Mouse (Mus musculus): ENCODE measurements around the gene Pidd1. TPM values are rescaled to one million over a fixed set of nuclear protein-coding genes. Genes with fewer than 3 reads are reported as not detected.

Pidd1 gene
- polyA plus RNA-seq, 1 experiment, result 13.0 TPM

DNA sequence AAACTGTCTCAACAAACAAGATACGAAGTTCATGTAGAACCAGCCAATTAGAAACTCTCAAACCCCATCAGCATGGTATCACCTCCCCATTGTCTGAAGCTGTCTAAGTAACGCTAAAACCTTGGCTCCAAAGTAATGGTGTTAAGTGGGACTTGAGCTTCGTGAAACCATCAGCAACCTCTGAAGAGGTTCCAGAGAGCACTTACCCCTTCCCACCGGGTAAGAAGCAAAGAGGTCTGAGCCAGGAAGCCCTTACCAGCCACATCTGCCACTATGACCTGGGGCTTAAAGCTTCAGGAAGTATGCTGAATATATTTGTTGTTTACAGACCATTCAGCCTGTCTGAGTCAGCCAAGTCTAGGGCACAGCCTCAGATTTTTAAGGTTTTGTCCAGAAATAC is 38.4 kb downstream of the Pidd1 start:
- Histone ChIP-seq H3K4me1 (peaks cover 40% of the 10 kb centered on the region), H3K27me3 (replicated peaks) (no peaks in the 10 kb centered on the region), H3K36me3 (replicated peaks; ENCODE audit: low read length) (peaks cover 82% of the 10 kb centered on the region), H3K4me3 (replicated peaks) (no peak overlapping the region), H3K9me3 (no peaks in the 10 kb centered on the region)
- no peak for TF ChIP-seq FLI1 (IDR thresholded peaks at IDR 0.05; ENCODE audit: low read length)
- TF ChIP-seq GATA1 (IDR thresholded peaks at IDR 0.05; ENCODE audit: borderline replicate concordance, low read length), result no peak

- Histone ChIP-seq H3K36me3 (replicated peaks; ENCODE audit: low read length) (peaks cover 82% of the 10 kb centered on the region), H3K27me3 (replicated peaks) (no peaks in the 10 kb centered on the region), H3K9me3 (no peaks in the 10 kb centered on the region), H3K4me1 (peaks cover 26% of the 10 kb centered on the region), H3K4me3 (replicated peaks) (peak overlapping the region; percentile 42)
- TF ChIP-seq GATA1 (IDR thresholded peaks at IDR 0.05; ENCODE audit: borderline replicate concordance, low read length) (no peak), FLI1 (IDR thresholded peaks at IDR 0.05; ENCODE audit: low read length) (no peak)
These were observed 40.5 kb downstream of the Pidd1 start for GRCm38 (mm10) chr7:141403305-141403704.

DNA sequence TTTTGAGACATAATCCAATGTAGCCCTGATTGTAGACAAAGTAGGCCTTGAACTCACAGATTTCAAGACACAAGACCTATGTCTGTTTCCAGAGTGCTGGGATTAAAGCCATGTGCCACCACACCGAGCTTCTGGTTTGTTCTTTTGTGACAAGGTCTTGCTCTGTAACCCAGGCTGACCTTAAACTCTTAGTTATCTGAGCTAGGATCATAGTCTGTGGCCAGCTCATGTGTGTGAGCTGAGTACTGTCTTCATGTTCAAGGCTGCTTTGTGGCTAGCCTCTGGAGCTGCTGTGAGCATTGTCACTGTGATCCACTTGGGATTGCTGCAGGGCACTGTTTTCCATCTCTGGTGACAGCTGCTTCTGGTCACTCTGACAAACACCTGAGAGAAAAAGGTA is 48.5 kb downstream of the Pidd1 start:
- Histone ChIP-seq H3K4me3 (replicated peaks) (peak overlapping the region; percentile 67), H3K4me1 (peaks cover 63% of the 10 kb centered on the region), H3K36me3 (replicated peaks; ENCODE audit: low read length) (peaks cover 50% of the 10 kb centered on the region)

DNA sequence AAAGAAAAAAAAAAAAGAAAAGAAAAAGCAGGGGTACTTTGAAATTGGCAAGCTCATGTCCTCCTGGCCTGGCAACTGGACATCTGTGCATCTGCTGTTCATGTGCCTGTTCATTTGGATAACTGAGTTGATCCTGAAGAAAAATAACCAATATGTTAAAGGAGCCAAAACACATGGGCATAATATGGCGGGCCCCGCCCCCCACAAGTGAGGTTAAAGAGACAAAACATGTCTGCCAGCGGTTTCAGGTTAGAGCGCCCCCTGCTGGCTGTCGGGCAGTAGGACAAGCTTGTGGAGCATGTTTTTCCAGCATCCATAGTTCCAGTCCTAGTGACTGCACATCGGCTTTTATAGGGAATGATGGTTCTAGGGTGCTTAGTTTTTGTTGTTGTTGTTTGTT is 49.1 kb downstream of the Pidd1 start:
- H3K27me3 ChIP-seq (replicated peaks), result no peaks in the 10 kb centered on the region
- H3K9me3 ChIP-seq, result no peaks in the 10 kb centered on the region
- H3K4me1 ChIP-seq, result peaks cover 68% of the 10 kb centered on the region
- peak overlapping the region; percentile 77 for H3K4me3 ChIP-seq (replicated peaks)
- no peak for TF ChIP-seq FLI1 (IDR thresholded peaks at IDR 0.05; ENCODE audit: low read length)
- no peak for TF ChIP-seq GATA1 (IDR thresholded peaks at IDR 0.05; ENCODE audit: borderline replicate concordance, low read length)
- peaks cover 45% of the 10 kb centered on the region for H3K36me3 ChIP-seq (replicated peaks; ENCODE audit: low read length)

More for the DNA sequence above, 48.5 kb downstream of the Pidd1 start:
- no peak for TF ChIP-seq FLI1 (IDR thresholded peaks at IDR 0.05; ENCODE audit: low read length)
- no peak for TF ChIP-seq GATA1 (IDR thresholded peaks at IDR 0.05; ENCODE audit: borderline replicate concordance, low read length)
- H3K27me3 ChIP-seq (replicated peaks), result no peaks in the 10 kb centered on the region
- no peaks in the 10 kb centered on the region for H3K9me3 ChIP-seq

DNA sequence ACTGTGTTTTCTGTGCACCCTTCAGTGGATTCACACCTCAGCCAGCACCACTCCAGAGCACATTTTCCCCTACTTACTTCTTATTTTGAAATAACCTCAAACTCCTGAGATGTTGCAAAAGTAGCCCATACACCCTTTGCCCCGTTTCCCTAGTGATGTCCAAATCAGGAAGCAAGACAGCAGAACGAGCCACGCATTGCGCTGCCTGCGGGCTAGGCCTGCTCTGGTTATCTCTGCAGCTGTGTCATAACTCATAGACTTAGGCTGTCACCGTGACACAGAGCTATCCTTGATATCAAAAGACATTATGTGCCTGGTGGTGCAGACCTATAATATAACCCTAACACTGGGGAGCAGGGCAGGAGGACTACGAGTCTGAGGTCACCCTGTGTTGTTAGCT is 49.7 kb downstream of the Pidd1 start:
- Histone ChIP-seq H3K9me3 (no peaks in the 10 kb centered on the region), H3K36me3 (replicated peaks; ENCODE audit: low read length) (peaks cover 39% of the 10 kb centered on the region), H3K4me3 (replicated peaks) (peak overlapping the region; percentile 85), H3K4me1 (peaks cover 74% of the 10 kb centered on the region), H3K27me3 (replicated peaks) (no peaks in the 10 kb centered on the region)
- TF ChIP-seq FLI1 (IDR thresholded peaks at IDR 0.05; ENCODE audit: low read length) (no peak), GATA1 (IDR thresholded peaks at IDR 0.05; ENCODE audit: borderline replicate concordance, low read length) (peak; percentile 89)

- Histone ChIP-seq H3K36me3 (replicated peaks; ENCODE audit: low read length) (peaks cover 24% of the 10 kb centered on the region), H3K9me3 (no peaks in the 10 kb centered on the region), H3K4me1 (peaks cover 82% of the 10 kb centered on the region), H3K4me3 (replicated peaks) (peak overlapping the region; percentile 98), H3K27me3 (replicated peaks) (no peaks in the 10 kb centered on the region)
- TF ChIP-seq FLI1 (IDR thresholded peaks at IDR 0.05; ENCODE audit: low read length) (no peak), GATA1 (IDR thresholded peaks at IDR 0.05; ENCODE audit: borderline replicate concordance, low read length) (peak; percentile 85; the same call in 2 of the 3 replicates)
These were observed 51.1 kb downstream of the Pidd1 start for GRCm38 (mm10) chr7:141392552-141393222.

GRCm38 (mm10) chr7:141391625-141392551 is 51.9 kb downstream of the Pidd1 start, which contains the start of gene Taldo1:
Taldo1 (plus strand) TSS chr7:141392199.
- H3K4me1 ChIP-seq, result peaks cover 89% of the 10 kb centered on the region
- no peak for TF ChIP-seq GATA1 (IDR thresholded peaks at IDR 0.05; ENCODE audit: borderline replicate concordance, low read length)
- TF ChIP-seq FLI1 (IDR thresholded peaks at IDR 0.05; ENCODE audit: low read length), result no peak

GRCm38 (mm10) chr7:141390326-141391259 is 53.2 kb downstream of the Pidd1 start:
- H3K4me3 ChIP-seq (replicated peaks), result peak overlapping the region; percentile 98

More at GRCm38 (mm10) chr7:141391625-141392551, 51.9 kb downstream of the Pidd1 start, which contains the start of gene Taldo1:
- Histone ChIP-seq H3K4me3 (replicated peaks) (peak within 1 kb of the TSS; percentile 98), H3K36me3 (replicated peaks; ENCODE audit: low read length) (peaks cover 18% of the 10 kb centered on the region), H3K9me3 (no peaks in the 10 kb centered on the region), H3K27me3 (replicated peaks) (no peaks in the 10 kb centered on the region)

More at GRCm38 (mm10) chr7:141390326-141391259, 53.2 kb downstream of the Pidd1 start:
- Histone ChIP-seq H3K9me3 (no peaks in the 10 kb centered on the region), H3K4me1 (peaks cover 89% of the 10 kb centered on the region), H3K27me3 (replicated peaks) (peaks cover 4% of the 10 kb centered on the region), H3K36me3 (replicated peaks; ENCODE audit: low read length) (peaks cover 5% of the 10 kb centered on the region)
- TF ChIP-seq FLI1 (IDR thresholded peaks at IDR 0.05; ENCODE audit: low read length), result no peak
- TF ChIP-seq GATA1 (IDR thresholded peaks at IDR 0.05; ENCODE audit: borderline replicate concordance, low read length), result no peak
